Mouse (Mus musculus): ENCODE data around the gene Gsta2.

DNA sequence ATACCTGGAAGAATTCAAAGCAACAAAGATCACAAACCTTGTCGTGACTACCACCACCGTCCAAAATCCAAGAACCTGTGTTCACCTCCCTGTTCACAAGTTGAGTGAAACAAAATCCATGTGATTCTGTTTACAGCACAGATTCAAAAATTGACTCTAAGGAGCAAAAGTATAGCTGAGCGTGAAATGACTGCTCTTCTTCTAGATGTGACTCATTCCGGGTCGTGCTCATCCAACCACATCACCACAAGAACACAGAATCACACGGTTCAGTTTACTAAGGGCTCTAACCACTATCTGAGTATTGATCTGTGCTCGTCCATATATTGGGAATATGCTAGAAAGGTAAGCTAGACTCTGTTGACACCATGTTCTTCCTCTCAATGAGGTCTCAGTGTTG, 31.4 kb upstream of the Gsta2 start:
- TF ChIP-seq CTCF (IDR thresholded peaks at IDR 0.05; ENCODE audit: low read depth) (no peak), EP300 (IDR thresholded peaks at IDR 0.05; ENCODE audit: low read depth) (no peak)

Data from liver, postnatal 0 days (tissue).